Mouse (Mus musculus) olfactory bulb, adult 2 months (tissue): Measurements from ENCODE around the gene Mrpl52. TPM values are rescaled to one million over a fixed set of nuclear protein-coding genes. Genes with fewer than 3 reads are reported as not detected.

Experiments
- H3K27ac ChIP-seq: fragments of 200-500 bp; 2 replicates; pipeline ENCODE4 v1.5.1; 2012; ENCODE audit warnings: low read depth, low read length; ENCODE audit not compliant: insufficient read depth
- H3K4me1 ChIP-seq: fragments of 200-500 bp; 2 replicates; pipeline ENCODE4 v1.6.1; 2012; ENCODE audit warnings: low read length; ENCODE audit not compliant: control insufficient read depth, insufficient read depth
- H3K4me3 ChIP-seq: fragments of 200-500 bp; 2 replicates; pipeline ENCODE4 v1.5.1; 2012; ENCODE audit warnings: mild to moderate bottlenecking, low read depth, low read length, moderate library complexity; ENCODE audit not compliant: insufficient read depth
- CTCF ChIP-seq: fragments of 200-500 bp; IDR thresholded peaks from 2 replicates; pipeline ENCODE4 v1.5.1; 2012; ENCODE audit warnings: low read depth, mild to moderate bottlenecking, low read length, moderate library complexity; ENCODE audit not compliant: insufficient read depth
- POLR2A ChIP-seq: fragments of 200-500 bp; IDR thresholded peaks from 2 replicates; pipeline ENCODE4 v1.6.1; 2012; ENCODE audit warnings: mild to moderate bottlenecking, low read depth, low read length, moderate library complexity; ENCODE audit not compliant: insufficient read depth
- WGBS: fragments of 180-500 bp; shearing (Covaris S2); methylation state at CpG from one replicate; pipeline ENCODE4 v1.1.7; 2018; 5-methylcytosine and 5-hydroxymethylcytosine counted together
- polyA plus RNA-seq: library from polyadenylated mRNA; stranded (reverse); fragments of >200 nt; gene quantifications from 2 replicates; pipeline ENCODE4 v1.2.4, GENCODE M21; 2012; ENCODE audit warnings: low replicate concordance; ENCODE audit not compliant: missing spikeins, insufficient read depth, insufficient read length

Gene Mrpl52
- polyA plus RNA-seq, 1 experiment = not detected

DNA sequence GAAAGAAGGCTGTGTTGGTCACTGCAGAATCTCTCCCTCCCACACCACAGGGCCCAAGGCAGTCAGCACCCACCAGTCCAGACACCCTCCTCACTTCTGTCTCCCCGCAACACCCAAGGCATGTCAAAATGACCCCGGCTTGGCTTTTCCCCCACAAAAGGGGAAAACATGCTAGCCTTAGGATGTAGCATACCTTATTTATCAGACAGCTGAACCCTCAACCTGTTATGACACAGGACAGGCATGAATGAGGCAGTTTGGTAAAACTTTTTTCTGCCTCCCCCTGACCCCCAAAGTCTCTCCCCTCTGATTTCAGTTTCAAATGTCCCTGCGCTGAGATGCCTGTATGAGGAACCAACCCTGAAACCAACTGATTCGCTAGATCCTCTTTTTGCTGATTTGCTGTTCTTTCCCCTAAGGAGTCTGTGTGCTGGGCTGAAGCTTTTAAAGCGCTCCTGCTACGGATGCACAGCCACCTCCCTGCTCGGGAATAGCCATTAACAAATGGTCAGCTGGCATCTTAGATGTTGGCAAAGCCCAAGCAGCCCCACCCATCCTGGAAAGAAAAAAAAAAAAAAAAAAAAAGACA lies 17.6 kb upstream of the Mrpl52 start:
- Histone ChIP-seq H3K4me3 (no peak overlapping the region), H3K27ac (no peak overlapping the region), H3K4me1 (peaks cover 7% of the 10 kb centered on the region; the same call in 1 of the 2 replicates)
- TF ChIP-seq CTCF (no peak), POLR2A (no peak)
- 86% methylated on average over 7 of the region's 7 CpGs for WGBS

DNA sequence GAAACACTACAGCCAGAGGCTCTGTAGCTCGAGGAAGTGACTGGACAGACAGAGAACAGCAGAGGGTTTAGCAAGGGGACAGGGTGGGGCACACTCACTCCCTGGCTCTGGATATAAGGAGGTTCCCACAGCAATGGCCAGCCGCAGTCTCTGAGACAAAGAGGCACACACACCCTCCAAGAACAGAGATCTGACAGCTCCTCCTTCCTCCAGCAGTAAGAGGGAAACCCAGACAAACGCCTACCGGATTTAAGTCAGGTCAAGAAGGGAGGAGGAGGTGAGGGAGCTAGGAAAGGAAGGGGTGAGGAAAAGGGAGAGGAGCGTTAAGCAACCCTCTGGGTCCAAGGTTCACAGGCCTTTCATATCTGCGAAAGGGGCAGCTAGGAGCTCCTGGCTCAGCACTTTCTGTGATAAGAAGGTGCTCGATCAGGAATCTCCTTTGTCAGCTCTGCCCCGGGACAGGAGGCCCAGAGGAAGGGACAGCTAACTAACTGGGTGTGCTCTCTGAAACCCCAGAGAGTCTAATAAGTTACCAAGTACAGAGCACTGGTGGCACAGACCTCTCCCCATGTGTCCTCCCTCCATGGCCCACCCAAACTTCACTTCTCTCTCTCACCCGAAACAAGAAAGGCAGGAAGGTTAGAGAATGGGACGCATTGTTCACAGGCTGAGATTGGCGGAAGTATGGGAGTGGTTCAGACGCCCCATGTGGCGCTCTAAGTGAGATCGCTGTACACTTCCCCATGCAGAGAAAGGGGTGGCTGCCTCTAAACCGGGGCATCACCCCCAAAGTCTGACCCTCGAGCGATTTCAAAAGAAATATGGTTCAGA lies 16.5 kb upstream of the Mrpl52 start:
- Histone ChIP-seq H3K27ac (no peak overlapping the region), H3K4me3 (no peak overlapping the region), H3K4me1 (peaks cover 7% of the 10 kb centered on the region; the same call in 1 of the 2 replicates)
- no peak for TF ChIP-seq CTCF
- no peak for TF ChIP-seq POLR2A
- 53% methylated on average over 17 of the region's 17 CpGs for WGBS

DNA sequence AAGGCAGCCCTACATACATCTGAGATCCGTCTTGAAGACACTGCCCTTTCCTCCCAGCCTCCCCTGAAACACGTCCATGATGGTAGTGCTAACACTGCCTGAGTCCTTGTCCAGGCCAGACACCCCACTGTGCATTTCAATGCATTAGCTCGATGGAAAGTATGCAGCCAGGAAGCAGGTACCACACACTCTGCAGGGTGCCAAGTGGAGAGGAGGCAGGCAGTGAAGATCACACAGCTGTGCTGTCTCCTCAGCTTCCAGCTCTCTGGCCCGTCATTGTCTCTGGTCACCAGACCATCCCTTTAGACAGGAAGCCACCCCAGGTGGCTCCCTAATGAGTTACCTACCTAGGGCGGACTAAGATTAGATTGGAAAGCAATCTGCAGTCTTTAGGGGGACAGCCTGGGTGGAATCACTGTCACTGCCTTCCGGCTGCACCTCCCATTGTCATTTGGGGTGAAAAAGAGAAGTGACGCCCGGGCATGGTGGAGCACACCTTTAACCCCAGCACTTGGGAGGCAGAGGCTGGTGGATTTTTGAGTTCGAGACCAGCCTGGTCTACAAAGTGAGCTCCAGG lies 14.6 kb upstream of the Mrpl52 start:
- TF ChIP-seq POLR2A = no peak
- no peak for TF ChIP-seq CTCF
- no peak overlapping the region for H3K4me3 ChIP-seq
- no peak overlapping the region for H3K27ac ChIP-seq
- WGBS = 65% methylated on average over 9 of the region's 9 CpGs
- peaks cover 7% of the 10 kb centered on the region; the same call in 1 of the 2 replicates for H3K4me1 ChIP-seq

DNA sequence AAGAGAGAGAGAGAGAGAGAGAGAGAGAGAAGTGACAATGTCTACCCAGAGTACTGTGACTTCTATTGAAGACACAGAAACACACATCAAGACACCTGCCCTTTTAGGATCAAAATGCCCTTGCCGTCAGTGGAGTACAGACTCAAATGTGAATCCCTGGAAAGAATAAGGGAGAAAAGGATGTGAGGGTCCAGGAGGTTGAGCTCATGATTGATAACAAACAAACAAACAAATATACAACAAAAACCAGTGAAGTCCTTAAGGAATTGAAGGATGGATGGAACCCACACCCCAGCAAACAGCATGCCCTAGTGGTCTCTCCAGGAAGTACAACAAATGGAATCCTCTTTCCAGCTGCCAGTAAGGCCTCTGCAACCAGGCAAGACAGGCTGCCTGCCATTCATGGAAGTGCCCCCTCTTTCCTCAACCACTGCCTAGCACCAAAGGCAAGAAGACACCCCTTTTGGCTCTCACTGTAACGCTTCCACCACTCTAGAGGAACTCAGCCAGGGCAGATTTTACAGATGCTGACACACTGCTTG lies 14.0 kb upstream of the Mrpl52 start:
- Histone ChIP-seq H3K4me1 (peaks cover 8% of the 10 kb centered on the region; the same call in 1 of the 2 replicates), H3K4me3 (no peak overlapping the region), H3K27ac (no peak overlapping the region)
- TF ChIP-seq CTCF = 0 out of 2 replicates have a peak, but pooled peaks have one; percentile 3
- no peak for TF ChIP-seq POLR2A
- WGBS = 37% methylated on average over 2 of the region's 2 CpGs

DNA sequence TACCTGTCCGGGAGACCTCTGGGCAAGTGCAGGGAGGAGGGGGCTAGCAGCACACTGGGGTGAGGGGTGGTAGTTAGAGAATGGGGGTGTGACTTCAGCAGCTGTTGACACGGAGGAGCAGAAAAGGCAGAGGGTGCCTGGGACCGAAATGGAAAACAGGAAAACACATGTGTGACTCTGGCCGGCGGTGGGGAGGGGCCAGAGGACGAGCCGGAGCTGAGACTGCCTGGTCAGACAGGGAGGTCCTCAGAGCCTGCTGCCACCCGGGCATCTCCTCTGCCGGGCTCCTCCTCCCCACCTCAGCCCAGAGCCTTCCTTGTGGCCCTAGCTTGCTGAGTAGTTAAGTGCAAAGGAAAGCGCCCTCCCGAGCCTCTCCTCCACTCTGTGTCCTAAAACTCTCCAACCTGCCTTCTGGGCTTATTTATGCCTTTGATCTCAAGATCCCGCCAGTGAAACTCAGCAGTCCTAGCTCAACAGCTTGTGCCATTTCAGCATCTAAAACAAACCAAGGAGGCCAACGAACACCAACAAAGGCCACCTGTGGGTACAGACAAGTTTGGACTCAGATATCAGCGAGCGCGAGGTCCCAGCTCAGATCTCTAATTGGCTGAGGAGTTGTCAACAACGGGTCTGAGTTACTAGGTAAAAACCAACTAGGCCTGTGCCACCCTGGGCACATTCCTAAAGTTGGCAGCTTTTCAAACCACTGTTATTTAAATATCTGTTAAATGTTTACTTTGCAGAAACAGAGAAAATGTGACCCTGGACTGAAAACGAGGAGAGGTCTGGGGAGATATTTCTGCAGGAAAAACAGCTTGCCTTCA lies 12.6 kb upstream of the Mrpl52 start:
- H3K4me3 ChIP-seq = peak overlapping the region; percentile 3; the same call in 1 of the 2 replicates
- TF ChIP-seq POLR2A (no peak), CTCF (no peak)
- H3K27ac ChIP-seq = no peak overlapping the region
- 32% methylated on average over 18 of the region's 18 CpGs for WGBS
- peaks cover 8% of the 10 kb centered on the region; the same call in 1 of the 2 replicates for H3K4me1 ChIP-seq

DNA sequence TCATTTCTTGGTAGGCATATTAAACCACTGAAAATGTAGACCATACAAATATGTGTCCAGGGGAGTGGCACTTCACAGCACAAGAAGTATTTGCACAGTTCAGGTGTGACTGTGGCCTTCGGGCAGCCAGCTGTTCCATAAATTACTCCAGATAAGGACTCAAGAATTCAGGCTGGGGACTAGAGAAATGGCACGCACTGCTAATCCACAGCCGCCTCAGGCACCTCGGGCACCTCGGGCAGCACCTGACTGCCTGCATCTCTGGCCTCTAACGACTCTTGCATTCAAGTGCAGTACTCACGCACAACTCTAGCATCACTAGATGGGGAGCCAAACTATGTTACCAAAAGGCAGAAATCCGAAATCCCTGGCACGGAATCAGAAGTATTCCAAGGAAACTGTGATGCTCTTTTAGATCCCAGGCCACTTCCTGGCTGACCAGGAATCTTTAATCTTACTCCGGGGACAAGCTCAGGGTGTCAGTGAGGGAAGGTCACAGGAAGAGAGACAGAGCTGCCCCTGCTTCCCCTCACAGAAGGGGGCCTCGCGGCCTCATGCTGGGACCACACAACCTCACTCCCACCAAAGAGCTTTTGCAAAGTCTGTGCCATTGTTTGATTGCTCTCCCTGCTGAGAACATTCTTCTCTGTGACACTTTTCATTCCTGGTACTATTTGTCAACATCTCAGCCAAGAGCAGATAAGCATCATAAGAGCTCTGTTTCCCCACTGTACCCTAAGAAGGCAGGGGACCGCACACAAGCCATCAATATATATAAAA lies 11.3 kb upstream of the Mrpl52 start:
- 51% methylated on average over 13 of the region's 13 CpGs for WGBS
- no peak overlapping the region for H3K27ac ChIP-seq
- H3K4me3 ChIP-seq = no peak overlapping the region
- TF ChIP-seq CTCF = no peak
- TF ChIP-seq POLR2A = no peak
- peaks cover 8% of the 10 kb centered on the region; the same call in 1 of the 2 replicates for H3K4me1 ChIP-seq

DNA sequence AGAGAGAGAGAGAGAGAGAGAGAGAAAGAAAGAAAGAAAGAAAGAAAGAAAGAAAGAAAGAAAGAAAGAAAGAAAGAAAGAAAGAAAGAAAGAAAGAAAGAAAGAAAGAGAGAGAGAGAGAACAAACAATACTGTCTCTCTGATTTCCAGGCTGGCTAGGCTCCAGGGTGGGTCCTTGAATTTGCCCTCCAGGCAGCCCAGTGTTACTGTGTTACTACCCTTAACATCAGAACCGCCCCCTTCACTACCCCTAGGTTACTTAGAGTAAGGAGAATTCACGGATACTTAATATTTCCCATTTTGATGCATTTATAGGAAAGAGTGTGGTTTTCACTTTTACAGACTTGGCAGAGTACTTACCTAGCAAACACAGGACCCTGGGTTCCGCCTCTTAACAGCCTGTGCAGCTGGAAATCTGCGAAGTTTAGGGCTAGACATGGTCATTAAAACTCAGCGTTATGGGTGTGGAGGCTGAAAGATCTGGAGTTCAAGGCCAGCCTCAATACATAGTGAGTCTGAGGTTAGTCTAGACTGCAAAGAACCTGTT lies 10.4 kb upstream of the Mrpl52 start:
- 73% methylated on average over 5 of the region's 5 CpGs for WGBS
- Histone ChIP-seq H3K4me1 (peaks cover 8% of the 10 kb centered on the region; the same call in 1 of the 2 replicates), H3K4me3 (no peak overlapping the region), H3K27ac (no peak overlapping the region)
- TF ChIP-seq POLR2A (no peak), CTCF (no peak)
